Mouse (Mus musculus) liver, postnatal 0 days (tissue): ENCODE data around the gene Foxa3.

Experiments used
- CTCF ChIP-seq: sonication (generic); IDR thresholded peaks from 2 replicates; pipeline ENCODE4 v1.5.1; 2016; ENCODE audit warnings: antibody characterized with exemption, low read depth
- EP300 ChIP-seq: IDR thresholded peaks from 2 replicates; pipeline ENCODE4 v1.6.1; 2016; ENCODE audit warnings: antibody characterized with exemption, low read depth, mild to moderate bottlenecking

GRCm38 (mm10) chr7:18988780-18989179 lies 34.6 kb downstream of the Foxa3 start:
- no peak for TF ChIP-seq CTCF
- TF ChIP-seq EP300, result no peak
